Mouse (Mus musculus): ENCODE results near the gene Bmp7.

Bmp7 gene

DNA sequence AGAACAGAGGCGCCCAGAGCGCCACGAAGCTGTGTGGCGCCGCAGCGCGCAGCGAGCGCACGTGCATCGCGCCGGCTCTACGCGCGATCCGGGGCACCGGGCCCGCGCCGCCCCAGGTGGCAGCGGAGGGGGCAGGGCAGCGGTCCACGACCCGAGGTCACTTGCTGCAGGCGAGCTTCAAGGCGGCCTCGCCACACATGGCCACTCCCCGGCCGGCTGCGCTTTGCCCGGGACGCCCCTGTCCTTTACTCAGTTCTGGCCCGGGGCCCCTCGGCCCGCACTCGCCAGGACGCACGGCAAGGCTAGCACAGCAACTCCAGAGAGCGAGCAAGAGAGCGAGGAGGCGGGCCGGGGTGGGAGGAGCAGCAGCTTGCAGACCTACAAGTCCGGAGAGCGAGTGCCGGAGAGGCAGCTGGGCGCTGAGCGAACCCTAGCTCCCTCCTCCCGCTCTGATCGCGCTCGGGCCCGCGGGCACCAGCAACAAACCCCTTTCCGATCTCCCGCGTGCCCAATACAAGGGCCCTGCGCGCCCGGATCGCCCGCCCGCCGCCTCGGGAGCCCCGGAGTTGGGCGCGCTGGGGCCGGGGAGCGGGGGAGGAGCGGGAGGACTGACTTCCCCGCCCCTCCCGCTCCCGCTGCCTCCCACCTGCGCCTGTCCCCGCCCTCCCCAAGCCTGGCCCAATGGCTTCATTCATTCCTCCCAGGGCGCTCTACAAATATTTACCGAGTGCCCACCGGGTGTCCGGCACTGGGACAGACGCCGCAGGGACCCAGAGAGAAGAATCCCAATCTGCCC, at the start of gene Bmp7:
Gene Bmp7 (minus strand): TSS at position 319 of the 796 bp plus-strand sequence.
- no peak for TF ChIP-seq GATA4 (IDR thresholded peaks at IDR 0.05; ENCODE audit: insufficient replicate concordance, low read length)

DNA sequence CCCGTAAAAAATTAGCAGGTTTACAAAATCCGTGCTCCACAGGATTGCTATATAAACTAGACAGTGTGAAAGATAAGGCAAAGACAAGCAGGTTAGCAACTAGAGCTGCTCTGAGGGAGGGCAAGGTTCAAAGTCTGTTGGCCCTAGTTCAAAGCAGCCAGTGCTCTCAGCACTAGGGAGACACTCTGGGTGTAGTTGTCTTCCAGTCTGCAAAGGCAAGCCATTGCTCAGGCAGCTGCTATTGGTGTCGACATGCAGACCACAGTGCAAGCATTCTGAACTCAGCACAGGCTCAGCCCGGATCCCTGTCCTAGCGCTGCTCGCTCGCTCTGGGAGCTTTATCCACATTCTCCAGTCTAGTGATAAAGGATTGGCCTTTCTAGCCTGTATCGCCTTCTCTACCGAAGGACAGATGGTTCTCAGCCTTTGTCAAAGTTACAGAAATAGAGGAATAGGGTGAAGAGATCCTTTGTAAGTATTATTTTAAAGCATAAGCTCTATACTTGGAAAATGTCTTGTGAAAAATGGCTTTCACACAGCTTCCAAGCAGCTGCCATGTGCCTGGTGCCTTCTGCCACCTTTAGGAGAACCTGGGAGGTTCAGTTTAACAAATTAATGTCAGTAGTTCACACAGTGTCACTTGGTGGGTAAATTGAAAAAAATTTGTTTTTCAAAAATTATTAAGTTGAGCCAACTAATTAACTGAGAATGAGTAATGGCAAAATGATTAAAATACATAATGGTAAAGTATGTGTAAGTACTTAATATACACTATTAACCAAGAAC, 42.8 kb upstream of the Bmp7 start:
- peak; percentile 48; the same call in 1 of the 2 replicates for TF ChIP-seq GATA4 (IDR thresholded peaks at IDR 0.05; ENCODE audit: insufficient replicate concordance, low read length)

DNA sequence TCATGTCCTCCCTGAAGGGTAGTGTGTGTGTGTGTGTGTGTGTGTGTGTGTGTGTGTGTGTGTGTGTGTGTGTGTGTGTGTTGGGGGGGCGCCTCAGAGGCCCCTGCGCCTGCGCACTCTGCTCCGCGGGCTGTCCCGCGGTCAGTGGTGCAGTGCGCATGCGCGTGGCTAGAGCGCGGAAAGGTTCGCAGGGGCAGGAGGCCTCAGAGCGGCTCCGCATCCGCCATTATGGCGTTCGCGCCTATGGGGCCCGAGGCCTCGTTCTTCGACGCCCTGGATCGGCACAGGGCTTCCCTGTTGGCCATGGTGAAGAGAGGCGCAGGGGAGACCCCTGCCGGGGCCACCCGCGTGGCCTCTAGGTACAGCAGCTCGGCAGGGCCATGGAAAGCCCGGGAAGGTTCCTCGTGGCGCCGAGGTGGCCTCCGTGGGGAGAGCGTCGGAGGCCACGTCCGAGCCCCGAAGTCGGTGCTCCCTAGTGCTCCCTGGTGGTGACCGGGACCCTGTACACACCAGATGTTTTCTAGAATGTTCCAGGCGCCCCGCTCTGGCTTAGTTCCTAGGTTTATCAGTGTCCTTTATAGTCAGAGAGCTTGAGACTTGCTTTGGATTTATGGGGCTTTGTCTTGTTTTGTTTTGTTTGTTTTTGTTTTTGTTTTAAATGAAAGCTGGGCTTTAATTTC, 39.7 kb upstream of the Bmp7 start:
- no peak for TF ChIP-seq GATA4 (IDR thresholded peaks at IDR 0.05; ENCODE audit: insufficient replicate concordance, low read length)

DNA sequence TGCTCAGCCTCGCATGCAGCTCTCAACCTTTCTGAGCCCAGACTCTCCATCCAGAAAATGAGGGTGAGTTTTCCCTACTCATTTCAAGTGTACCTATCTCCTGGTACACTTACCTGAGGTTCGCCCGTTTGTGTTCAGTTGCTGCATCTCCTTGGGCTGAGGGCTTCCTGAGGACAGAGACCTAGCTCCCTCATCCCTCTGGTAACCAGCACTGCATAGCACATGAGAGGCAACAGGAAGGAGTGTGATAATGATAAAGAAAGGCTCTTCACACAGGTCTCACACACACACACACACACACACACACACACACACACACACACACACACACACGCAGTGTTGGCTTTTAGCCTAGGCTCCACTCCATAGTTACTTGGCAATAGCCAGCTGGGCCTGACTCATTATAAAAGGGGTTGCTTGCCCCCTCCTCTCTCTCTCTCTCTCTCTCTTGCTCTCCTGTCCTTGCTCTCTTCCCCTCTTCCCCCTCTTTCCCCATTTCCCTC, 38.1 kb upstream of the Bmp7 start:
- TF ChIP-seq GATA4 (IDR thresholded peaks at IDR 0.05; ENCODE audit: insufficient replicate concordance, low read length): no peak

DNA sequence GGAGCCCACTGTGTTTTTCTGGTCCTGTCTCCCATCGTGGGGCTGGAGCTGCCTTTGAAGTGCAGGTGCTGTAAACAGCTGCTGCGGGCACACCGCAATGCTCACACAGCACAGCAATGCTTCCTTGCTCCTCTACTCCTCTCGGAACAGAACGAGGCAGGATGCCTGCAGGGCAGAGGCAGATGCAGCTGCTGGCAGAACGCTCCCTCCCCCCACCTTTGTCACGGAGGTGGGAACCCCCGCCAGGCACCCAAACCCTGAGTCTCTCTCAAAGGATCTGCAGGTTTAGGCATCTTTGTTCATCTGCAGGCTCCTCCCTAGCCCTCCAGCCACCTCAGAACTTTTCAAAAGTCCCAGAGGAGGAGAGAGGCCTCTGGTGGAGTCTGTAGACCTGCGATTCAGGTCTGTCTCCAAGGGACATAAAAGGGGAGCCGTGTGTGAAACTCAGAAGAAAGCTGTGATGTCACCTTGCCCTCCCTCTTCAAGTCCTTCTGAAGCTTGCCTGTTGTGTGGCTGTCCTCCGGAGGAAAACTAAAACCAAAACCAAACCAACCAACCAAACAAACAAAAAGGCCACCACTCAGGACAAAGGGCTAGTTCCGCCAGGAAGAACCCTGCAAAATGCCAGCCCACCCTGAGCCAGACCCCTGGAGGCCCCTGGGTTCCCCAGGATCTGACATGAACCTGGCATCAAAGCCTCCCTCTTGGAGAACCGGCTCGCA, 37.4 kb upstream of the Bmp7 start, which contains the start of gene Spo11:
Gene Spo11 (plus strand): TSS at position 292 of the 722 bp plus-strand sequence.
- TF ChIP-seq GATA4 (IDR thresholded peaks at IDR 0.05; ENCODE audit: insufficient replicate concordance, low read length): no peak

DNA sequence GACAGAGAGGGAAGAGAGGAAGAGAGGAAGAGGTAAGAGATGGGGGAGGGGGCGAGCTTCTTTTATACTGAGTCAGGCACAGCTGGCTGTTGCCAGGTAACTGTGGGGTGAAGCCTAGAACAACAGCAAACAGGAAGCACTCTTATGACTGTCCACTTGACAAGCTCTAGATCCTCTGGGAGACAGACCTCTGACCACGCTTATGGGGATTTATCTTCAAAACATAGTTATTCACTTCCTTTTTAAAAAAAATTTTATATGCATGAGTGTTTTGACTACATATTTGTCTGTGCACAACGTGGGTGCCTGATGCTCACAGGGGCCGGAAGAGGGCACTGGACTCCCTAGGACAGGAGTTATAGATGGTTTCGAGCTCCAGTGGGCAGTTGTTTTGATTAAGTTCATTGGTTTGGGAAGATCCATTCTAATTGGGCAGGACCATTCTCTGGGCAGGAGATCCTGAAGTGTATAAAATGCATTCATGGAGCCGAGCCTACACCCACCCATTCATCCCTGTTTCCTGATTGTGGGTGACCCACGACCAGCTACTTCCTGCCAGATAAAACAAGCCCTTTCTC, 36.6 kb upstream of the Bmp7 start:
- no peak for TF ChIP-seq GATA4 (IDR thresholded peaks at IDR 0.05; ENCODE audit: insufficient replicate concordance, low read length)

- no peak for TF ChIP-seq GATA4 (IDR thresholded peaks at IDR 0.05; ENCODE audit: insufficient replicate concordance, low read length)
Observed at GRCm38 (mm10) chr2:172975159-172975558, 35.0 kb upstream of the Bmp7 start.

GRCm38 (mm10) chr2:172974701-172975100, 34.6 kb upstream of the Bmp7 start:
- TF ChIP-seq GATA4 (IDR thresholded peaks at IDR 0.05; ENCODE audit: insufficient replicate concordance, low read length): no peak

DNA sequence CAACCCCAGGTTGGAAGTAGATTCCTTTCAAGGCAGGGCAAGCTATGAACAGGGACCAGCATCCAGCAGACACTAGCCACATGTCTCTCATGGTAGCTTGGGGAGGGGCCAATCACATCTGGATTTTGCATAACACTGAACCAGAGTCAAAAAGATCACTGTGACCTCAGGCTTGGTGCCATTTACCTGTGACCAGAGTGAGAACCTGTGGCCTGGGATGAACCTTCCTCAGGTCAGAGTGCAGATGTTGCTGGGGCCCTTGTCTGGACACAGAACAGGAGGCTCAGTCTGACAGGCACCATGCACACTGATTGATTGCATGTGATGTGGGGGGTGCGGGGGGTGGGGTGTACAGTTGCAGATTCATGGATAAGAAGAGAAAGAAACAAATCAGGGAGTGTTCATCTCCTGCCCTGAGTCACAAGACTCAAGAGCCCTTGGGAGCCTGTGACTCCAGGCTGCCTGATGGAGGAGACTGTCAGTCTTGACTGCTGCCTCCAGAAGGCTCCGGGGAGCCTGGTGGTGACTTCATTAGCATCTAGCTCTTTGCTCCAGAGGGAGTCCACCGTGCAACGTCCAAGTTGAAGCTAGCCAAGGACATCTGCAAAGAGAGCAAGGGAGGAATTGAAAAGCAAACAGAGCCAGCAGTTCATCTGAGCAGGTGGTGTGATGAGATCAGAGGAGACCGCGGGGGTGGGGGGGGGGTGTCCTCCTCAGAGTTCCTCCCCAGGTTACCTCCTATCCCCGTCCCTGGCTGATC, 33.9 kb upstream of the Bmp7 start:
- no peak for TF ChIP-seq GATA4 (IDR thresholded peaks at IDR 0.05; ENCODE audit: insufficient replicate concordance, low read length)

DNA sequence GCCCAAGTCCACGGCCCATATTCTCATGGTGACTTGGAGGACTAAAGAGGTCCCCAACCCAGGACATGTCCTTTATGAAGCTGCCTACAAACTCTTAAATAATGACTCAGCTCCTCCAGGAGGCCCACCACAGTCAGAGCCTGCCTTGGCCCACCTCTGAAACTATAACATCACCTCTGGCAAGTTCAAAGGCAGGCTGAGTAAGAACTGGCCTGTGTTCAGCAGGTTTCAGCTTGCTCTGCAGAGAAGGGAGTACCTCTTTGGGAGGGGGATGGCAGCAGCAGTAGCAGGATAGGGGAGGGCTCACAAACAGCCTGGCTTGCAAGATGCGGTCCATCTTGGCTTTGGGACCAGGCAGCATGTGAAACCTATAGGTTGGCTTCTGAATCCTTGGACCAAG, 31.7 kb upstream of the Bmp7 start:
- no peak for TF ChIP-seq GATA4 (IDR thresholded peaks at IDR 0.05; ENCODE audit: insufficient replicate concordance, low read length)

- no peak for TF ChIP-seq GATA4 (IDR thresholded peaks at IDR 0.05; ENCODE audit: insufficient replicate concordance, low read length)
Observed at GRCm38 (mm10) chr2:172966480-172966879, 26.4 kb upstream of the Bmp7 start.

DNA sequence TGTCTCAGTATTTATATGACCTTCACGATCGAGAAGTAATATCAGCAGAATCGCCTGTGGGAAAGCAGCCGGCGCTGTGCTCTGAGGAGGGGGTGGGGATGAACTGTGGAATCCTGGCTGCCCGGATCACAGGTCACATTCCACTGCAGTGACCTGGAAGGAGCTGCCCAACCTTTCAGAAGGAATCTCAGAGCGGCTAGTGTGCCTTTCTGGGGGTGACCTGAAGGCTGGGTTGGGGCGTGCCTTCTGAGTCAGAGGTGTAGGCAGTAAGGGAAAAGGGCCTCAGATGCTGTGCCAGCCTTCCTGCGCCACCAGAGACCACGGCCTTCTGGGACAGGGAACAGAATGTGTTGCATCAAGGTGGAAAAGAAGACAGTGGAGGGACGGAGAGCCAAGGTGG, 25.1 kb upstream of the Bmp7 start:
- TF ChIP-seq GATA4 (IDR thresholded peaks at IDR 0.05; ENCODE audit: insufficient replicate concordance, low read length): no peak

DNA sequence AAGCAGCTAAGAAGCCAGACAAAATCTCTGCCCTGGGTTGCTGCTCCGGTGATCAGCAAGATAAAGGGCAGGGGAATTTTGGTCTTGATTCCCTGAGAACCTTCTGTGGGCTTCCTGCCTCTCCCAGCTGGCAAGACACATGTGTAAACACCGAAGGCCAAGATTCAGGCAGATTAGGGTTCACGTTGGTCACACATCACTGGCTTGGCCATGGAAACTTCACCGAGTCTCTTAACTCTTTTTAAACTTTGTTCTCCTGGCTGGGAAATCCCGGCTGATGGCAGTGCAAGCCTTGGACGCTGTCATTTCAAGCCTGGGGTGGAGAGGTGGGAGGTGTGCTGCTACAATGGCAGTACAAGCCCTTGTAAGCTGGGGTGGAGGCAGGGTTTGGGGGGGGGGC, 21.1 kb upstream of the Bmp7 start:
- no peak for TF ChIP-seq GATA4 (IDR thresholded peaks at IDR 0.05; ENCODE audit: insufficient replicate concordance, low read length)

DNA sequence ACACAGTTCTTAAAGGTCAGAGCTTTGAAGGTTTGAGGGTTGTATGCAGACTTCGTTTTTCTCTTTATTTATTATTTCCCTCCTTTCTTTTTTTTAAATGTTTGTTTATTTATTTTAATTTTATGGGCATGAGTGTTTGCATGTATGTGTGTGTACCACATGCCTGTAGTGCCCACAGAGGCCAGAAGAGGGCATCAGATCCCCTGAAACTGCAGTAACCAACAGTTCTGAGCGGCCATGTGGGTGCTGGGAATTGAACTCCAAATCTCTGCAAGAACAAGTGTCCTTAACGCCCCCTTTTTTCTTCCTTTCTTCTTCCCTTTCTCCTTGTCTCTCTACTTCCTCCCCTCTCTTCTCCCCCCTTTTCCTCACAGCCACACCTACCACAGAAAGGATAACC, 20.2 kb upstream of the Bmp7 start:
- TF ChIP-seq GATA4 (IDR thresholded peaks at IDR 0.05; ENCODE audit: insufficient replicate concordance, low read length): no peak
